Mouse (Mus musculus) left cerebral cortex, adult 9 months (tissue): Measurements from ENCODE around the gene Mgll.

ENCODE experiments used
- DNase-seq, 2 experiments: peaks; one replicate each; pipeline ENCODE4 v3.0.0; 2022; ENCODE audit warnings: low spot score in 2 of 2

The Mgll gene

GRCm38 (mm10) chr6:88717143-88718032, 6.8 kb upstream of the Mgll start:
- no peak for DNase-seq

GRCm38 (mm10) chr6:88718033-88718725, 6.0 kb upstream of the Mgll start:
- no peak for DNase-seq

GRCm38 (mm10) chr6:88721059-88721458, 3.2 kb upstream of the Mgll start:
- DNase-seq = no peak

GRCm38 (mm10) chr6:88722906-88723305, 1.3 kb upstream of the Mgll start:
- no peak for DNase-seq

GRCm38 (mm10) chr6:88723806-88724312, 353 bp upstream of the Mgll start:
- DNase-seq = no peak

- no peak for DNase-seq
These were observed 1.4 kb downstream of the Mgll start for GRCm38 (mm10) chr6:88725590-88725989.

GRCm38 (mm10) chr6:88726252-88727211, 2.3 kb downstream of the Mgll start:
- DNase-seq = peak; percentile 58 to 67

- DNase-seq = no peak
These were observed 3.3 kb downstream of the Mgll start for GRCm38 (mm10) chr6:88727490-88727889.

- DNase-seq = no peak
These were observed 3.8 kb downstream of the Mgll start for GRCm38 (mm10) chr6:88728054-88728453.

GRCm38 (mm10) chr6:88728515-88728914, 4.3 kb downstream of the Mgll start:
- DNase-seq = no peak

GRCm38 (mm10) chr6:88731211-88731751, 7.1 kb downstream of the Mgll start:
- peak; percentile 57 to 78 for DNase-seq

- no peak for DNase-seq
These were observed 7.8 kb downstream of the Mgll start for GRCm38 (mm10) chr6:88731991-88732390.

- no peak for DNase-seq
These were observed 8.7 kb downstream of the Mgll start for GRCm38 (mm10) chr6:88732643-88733613.

- no peak for DNase-seq
These were observed 12.1 kb downstream of the Mgll start for GRCm38 (mm10) chr6:88736337-88736736.

- peak in 1 of 2 experiments; percentile 74 for DNase-seq
These were observed 12.7 kb downstream of the Mgll start for GRCm38 (mm10) chr6:88736741-88737508.

- no peak for DNase-seq
These were observed 13.3 kb downstream of the Mgll start for GRCm38 (mm10) chr6:88737509-88737888.

- no peak for DNase-seq
These were observed 16.8 kb downstream of the Mgll start for GRCm38 (mm10) chr6:88741041-88741440.

- peak in 1 of 2 experiments; percentile 78 for DNase-seq
These were observed 17.6 kb downstream of the Mgll start for GRCm38 (mm10) chr6:88741791-88742190.

- no peak for DNase-seq
These were observed 18.2 kb downstream of the Mgll start for GRCm38 (mm10) chr6:88742286-88743011.
